Mouse (Mus musculus) heart, adult 2 months (tissue): ENCODE data around the gene Gm2a.

Experiments
- CTCF ChIP-seq: fragments of 200-600 bp; IDR thresholded peaks from 2 replicates; pipeline ENCODE4 v1.8.1; 2022; ENCODE audit warnings: antibody characterized with exemption, mild to moderate bottlenecking, moderate library complexity
- EP300 ChIP-seq: fragments of 200-500 bp; IDR thresholded peaks from 2 replicates; pipeline ENCODE4 v1.6.1; 2011; ENCODE audit warnings: low read depth, low read length, control low read depth; ENCODE audit not compliant: insufficient read depth

DNA sequence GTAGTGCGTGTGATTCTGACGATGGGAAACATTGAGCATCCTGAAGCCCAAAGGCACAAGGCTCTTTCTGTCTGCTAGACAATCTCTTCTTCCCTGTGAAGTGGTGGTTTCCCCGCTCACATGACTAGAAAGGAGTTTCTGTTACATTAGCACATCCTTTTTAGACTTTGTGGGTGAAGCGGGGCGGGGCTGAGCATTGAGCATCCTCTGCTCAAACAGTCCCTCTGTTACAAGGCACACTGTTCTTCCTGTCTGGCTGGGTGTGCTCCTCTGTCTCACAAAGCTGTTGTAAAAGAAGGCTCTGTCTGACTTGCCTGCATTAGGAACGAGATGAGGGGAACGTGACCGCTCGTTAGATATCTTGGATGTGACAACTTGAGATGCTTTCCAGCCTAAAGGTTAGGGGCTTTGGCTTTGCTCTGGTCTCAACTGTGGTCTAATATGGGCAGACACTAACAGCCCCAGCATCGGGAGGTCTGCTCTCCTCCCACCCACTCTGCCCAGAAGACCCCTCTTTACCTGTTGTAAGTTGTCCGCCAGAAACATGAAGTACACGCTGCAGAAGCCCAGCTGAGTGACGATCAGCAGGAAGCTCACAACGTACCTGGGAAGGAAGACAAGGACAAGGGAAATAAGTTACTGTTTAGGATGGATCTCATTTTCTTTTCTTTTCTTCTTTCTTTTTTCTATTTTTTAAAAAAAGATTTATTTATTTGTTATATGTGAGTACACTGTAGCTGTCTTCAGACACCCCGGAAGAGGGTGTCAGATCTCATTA is 39.0 kb downstream of the Gm2a start:
- TF ChIP-seq EP300 (no peak), CTCF (no peak)
